Mouse (Mus musculus) heart, adult 2 months (tissue): Measurements from ENCODE around the gene Cnksr3.

Experiments used
- CTCF ChIP-seq: fragments of 200-600 bp; IDR thresholded peaks from 2 replicates; pipeline ENCODE4 v1.8.1; 2022; ENCODE audit warnings: antibody characterized with exemption, mild to moderate bottlenecking, moderate library complexity
- EP300 ChIP-seq: fragments of 200-500 bp; IDR thresholded peaks from 2 replicates; pipeline ENCODE4 v1.6.1; 2011; ENCODE audit warnings: low read depth, low read length, control low read depth; ENCODE audit not compliant: insufficient read depth
- POLR2A ChIP-seq: fragments of 200-500 bp; IDR thresholded peaks from 2 replicates; pipeline ENCODE4 v1.6.1; 2011; ENCODE audit warnings: mild to moderate bottlenecking, low read depth, low read length, control low read depth; ENCODE audit not compliant: insufficient read depth

DNA sequence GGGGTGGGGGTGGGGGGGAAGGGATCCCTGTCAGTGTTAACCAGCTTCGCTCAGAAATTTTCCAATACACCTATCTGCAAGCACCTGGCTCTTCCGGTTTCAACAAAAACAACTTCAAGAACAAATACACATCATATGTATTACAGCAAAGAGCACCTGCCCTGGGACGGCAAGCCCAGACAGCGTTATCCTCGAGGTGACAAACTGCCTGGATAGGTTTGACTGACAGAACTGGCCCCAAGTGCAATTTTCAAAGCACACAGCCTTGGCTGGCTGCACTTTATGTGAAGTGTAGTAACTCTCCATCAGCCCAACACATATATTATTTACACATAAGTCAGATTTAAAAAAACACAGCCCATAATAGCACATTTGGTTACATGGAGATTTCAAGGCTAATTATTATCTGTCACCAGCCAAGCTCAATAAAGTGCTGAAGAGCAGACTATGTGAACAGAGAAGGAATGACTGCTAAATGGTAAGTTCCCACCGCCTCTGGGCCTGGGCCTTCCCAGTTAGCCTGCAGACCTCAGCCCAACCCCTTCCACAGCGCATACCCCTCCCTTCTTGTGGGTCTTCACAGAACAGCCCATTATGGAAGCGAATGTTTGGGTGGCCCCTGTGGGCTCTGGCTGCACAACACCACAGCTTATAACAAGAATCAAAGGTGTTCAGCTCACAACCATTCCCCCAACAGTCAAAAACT, 35.7 kb downstream of the Cnksr3 start:
- TF ChIP-seq CTCF (no peak), EP300 (no peak), POLR2A (no peak)
